Mouse (Mus musculus) central nervous system, embryonic 18 days (tissue): ENCODE data around the gene Ccdc24. TPM values are rescaled to one million over a fixed set of nuclear protein-coding genes. Genes with fewer than 3 reads are reported as not detected.

Experiments used
- polyA plus RNA-seq: library from polyadenylated mRNA; depleted of rRNA; stranded (reverse); fragments of >200 nt; gene quantifications from 2 replicates; pipeline ENCODE4 v1.2.3, GENCODE M21; 2012; rRNA removed

Gene Ccdc24
- 12.6 and 13.0 TPM in 2 replicates for polyA plus RNA-seq

GRCm38 (mm10) chr4:117872471-117872886, at the start of gene Ccdc24:
TSS of gene Ccdc24 (minus strand) at chr4:117872557.

GRCm38 (mm10) chr4:117914591-117915442, 42.5 kb upstream of the Ccdc24 start, which contains the start of gene Ipo13:
TSS of gene Ipo13 (minus strand) at chr4:117914999.

GRCm38 (mm10) chr4:117891738-117892161, 19.4 kb upstream of the Ccdc24 start, which contains the start of gene Dph2:
TSS of gene Dph2 (minus strand) at chr4:117892032.

GRCm38 (mm10) chr4:117887133-117887532, 14.8 kb upstream of the Ccdc24 start, which contains the start of gene Atp6v0b:
TSS of gene Atp6v0b (minus strand) at chr4:117887333.

GRCm38 (mm10) chr4:117882701-117883691, 10.6 kb upstream of the Ccdc24 start, which contains the start of gene B4galt2:
TSS of gene B4galt2 (minus strand) at chr4:117883487.

GRCm38 (mm10) chr4:117834457-117834844, 37.9 kb downstream of the Ccdc24 start, which contains the start of gene Slc6a9:
TSS of gene Slc6a9 (plus strand) at chr4:117834506.

Other genes with a start within 250 kb of the Ccdc24 start
- gene Dmap1, start 190.3 kb downstream of the Ccdc24 start, polyA plus RNA-seq = 66.5 and 66.9 TPM in 2 replicates
- not detected in 2 replicates for gene Gm12845, start 148.1 kb downstream of the Ccdc24 start, polyA plus RNA-seq
- 0.01 TPM in 1 of 2 replicates, not detected in the other for gene Klf17, start 106.9 kb downstream of the Ccdc24 start, polyA plus RNA-seq
- 30.1 and 39.0 TPM in 2 replicates for gene Slc6a9, start 38.1 kb downstream of the Ccdc24 start, polyA plus RNA-seq
- gene B4galt2, start 10.9 kb upstream of the Ccdc24 start, polyA plus RNA-seq = 131 and 155 TPM in 2 replicates
- gene Atp6v0b, start 14.8 kb upstream of the Ccdc24 start, polyA plus RNA-seq = 587 and 662 TPM in 2 replicates
- gene Dph2, start 19.5 kb upstream of the Ccdc24 start, polyA plus RNA-seq = 24.6 and 25.0 TPM in 2 replicates
- 104 and 105 TPM in 2 replicates for gene Ipo13, start 42.4 kb upstream of the Ccdc24 start, polyA plus RNA-seq
- gene Artn, start 57.2 kb upstream of the Ccdc24 start, polyA plus RNA-seq = 0.52 and 0.71 TPM in 2 replicates